Mouse (Mus musculus): ENCODE data around the gene Ace. TPM values are rescaled to one million over a fixed set of nuclear protein-coding genes. Genes with fewer than 3 reads are reported as not detected.
A peak's percentile ranks its signal among the peaks of the same experiment; 100 is the strongest.

Ace gene
- total RNA-seq, 2 experiments from 2014 or later: 31.1 to 33.9 TPM

GRCm38 (mm10) chr11:105944770-105945672 lies 22.7 kb upstream of the Ace start:
- DNase-seq: peak; percentile 51

GRCm38 (mm10) chr11:105946694-105947154 lies 21.0 kb upstream of the Ace start:
- no peak for DNase-seq

- no peak for DNase-seq
Observed at GRCm38 (mm10) chr11:105948255-105948654, 19.5 kb upstream of the Ace start.

GRCm38 (mm10) chr11:105950519-105950918 lies 17.2 kb upstream of the Ace start:
- DNase-seq: no peak

GRCm38 (mm10) chr11:105951601-105952044 lies 16.1 kb upstream of the Ace start:
- DNase-seq: no peak

GRCm38 (mm10) chr11:105952111-105952510 lies 15.6 kb upstream of the Ace start:
- DNase-seq: no peak

- no peak for DNase-seq
Observed at GRCm38 (mm10) chr11:105952911-105953386, 14.8 kb upstream of the Ace start, which contains the start of gene Cyb561. Gene Cyb561 (minus strand): TSS chr11:105953336.

- peak; percentile 66 for DNase-seq
Observed at GRCm38 (mm10) chr11:105953402-105953801, 14.3 kb upstream of the Ace start.

GRCm38 (mm10) chr11:105955815-105956430 lies 11.8 kb upstream of the Ace start:
- no peak for DNase-seq

GRCm38 (mm10) chr11:105957501-105957900 lies 10.2 kb upstream of the Ace start:
- DNase-seq: no peak

- DNase-seq: no peak
Observed at GRCm38 (mm10) chr11:105958566-105958965, 9.2 kb upstream of the Ace start.

- no peak for DNase-seq
Observed at GRCm38 (mm10) chr11:105959355-105959754, 8.4 kb upstream of the Ace start.

- no peak for DNase-seq
Observed at GRCm38 (mm10) chr11:105964691-105965090, 3.1 kb upstream of the Ace start.

GRCm38 (mm10) chr11:105966288-105966687 lies 1.5 kb upstream of the Ace start:
- DNase-seq: peak; percentile 35

GRCm38 (mm10) chr11:105968948-105969347 lies 1.2 kb downstream of the Ace start:
- no peak for DNase-seq

- peak; percentile 70 for DNase-seq
Observed at GRCm38 (mm10) chr11:105969516-105969915, 1.8 kb downstream of the Ace start.

- DNase-seq: peak; percentile 76
Observed at GRCm38 (mm10) chr11:105974593-105974992, 6.8 kb downstream of the Ace start.

- DNase-seq: no peak
Observed at GRCm38 (mm10) chr11:105975050-105975449, 7.3 kb downstream of the Ace start.

GRCm38 (mm10) chr11:105975636-105976035 lies 7.9 kb downstream of the Ace start:
- no peak for DNase-seq

GRCm38 (mm10) chr11:105978232-105978631 lies 10.5 kb downstream of the Ace start:
- no peak for DNase-seq

- no peak for DNase-seq
Observed at GRCm38 (mm10) chr11:105978634-105979033, 10.9 kb downstream of the Ace start.

GRCm38 (mm10) chr11:105984452-105984851 lies 16.7 kb downstream of the Ace start:
- no peak for DNase-seq

GRCm38 (mm10) chr11:105987446-105987845 lies 19.7 kb downstream of the Ace start:
- DNase-seq: no peak

Data from gastrocnemius, postnatal 25 days (tissue).